Mouse (Mus musculus): Measurements from ENCODE around the gene Uck1.
A peak's percentile ranks its signal among the peaks of the same experiment; 100 is the strongest.

The Uck1 gene

DNA sequence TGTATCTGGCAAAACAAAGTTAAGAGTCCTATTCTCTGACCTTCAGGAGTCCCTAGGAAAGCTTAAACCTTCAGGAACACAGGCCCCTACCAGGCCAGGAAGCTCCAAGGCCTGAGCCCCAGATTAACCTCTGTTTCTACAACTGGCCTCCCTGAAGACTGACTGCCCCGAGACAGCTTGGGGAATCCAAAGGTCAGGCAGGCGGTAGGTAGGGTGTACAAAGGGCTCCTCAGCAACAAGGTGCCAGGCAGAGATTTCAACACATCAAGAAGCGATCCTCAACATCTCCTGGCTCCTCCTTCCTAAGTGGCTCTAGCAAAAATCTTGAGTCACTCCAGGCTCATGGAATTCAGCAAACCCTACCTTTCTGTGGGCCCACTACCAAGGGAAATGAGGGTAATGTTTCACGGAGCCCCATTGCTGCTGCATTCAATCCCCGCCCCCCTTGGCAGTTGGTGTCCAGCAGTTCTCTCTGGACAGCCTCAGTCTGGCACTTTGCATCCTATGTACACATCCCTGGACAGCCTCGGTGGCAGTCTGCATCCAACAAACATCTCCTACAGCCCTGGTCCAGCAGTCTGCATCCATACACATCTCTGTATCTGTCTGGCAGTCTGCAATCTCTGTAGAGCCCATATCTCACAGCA lies 949 bp downstream of the Uck1 start:
- DNase-seq (ENCODE audit: low spot score): no peak

DNA sequence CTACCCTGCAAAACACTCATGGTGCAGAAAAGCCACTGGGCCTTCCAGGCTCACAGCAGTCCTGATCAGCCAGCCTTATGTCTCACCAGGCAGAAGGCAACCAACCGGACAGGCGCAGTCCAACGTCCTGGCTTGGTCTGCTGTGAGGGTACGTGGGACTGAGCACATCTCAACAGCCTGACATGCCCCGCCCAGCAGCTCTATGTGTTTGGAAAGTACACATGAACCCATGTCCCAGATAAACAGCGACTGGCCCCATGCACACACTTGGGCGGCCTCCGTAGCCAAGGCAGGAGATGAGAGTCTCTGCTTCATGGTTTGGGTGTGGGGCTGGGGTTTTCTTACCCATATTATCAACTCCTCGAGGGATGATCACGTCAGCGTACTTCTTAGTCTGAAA lies 3.7 kb downstream of the Uck1 start:
- DNase-seq (ENCODE audit: low spot score): no peak

DNA sequence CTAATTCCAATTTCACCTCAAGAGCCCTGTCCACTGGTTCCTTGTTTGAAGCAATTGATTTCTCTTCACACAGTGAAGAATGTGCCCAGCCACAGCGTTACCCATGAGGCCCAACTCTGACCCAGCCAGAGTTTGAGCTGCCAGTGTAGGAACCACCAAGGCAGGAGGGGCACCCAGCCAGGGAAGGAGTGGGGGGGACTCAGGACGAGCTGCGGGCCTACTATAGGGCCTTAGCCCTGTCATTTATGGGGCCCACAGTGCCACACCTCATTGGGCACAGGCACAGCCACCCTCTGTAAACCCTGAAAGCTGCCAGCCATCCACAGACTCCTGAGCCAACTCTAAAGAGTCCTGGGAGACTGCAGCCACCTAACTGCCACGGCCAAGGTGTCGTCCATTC lies 5.4 kb downstream of the Uck1 start:
- no peak for DNase-seq (ENCODE audit: low spot score)

DNA sequence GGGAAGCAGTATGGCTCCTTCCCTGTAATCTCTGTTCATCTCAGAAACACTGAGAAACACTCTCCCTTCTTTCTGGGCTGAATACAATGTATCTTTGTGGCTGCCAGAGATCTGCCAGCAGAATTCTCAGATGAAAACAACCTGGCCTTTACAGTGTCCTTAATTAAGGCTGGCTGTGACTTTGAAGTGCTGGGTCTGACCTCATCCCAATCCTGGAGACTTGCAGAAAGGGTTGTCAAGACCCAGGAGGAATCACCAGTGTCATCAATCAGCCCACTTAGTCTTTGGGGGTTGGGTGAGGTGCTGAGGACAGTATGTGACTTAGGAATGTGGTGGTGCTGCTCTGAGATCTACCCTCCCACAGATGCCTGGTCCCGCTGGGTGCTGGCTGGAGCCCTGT lies 6.6 kb downstream of the Uck1 start:
- no peak for DNase-seq (ENCODE audit: low spot score)

DNA sequence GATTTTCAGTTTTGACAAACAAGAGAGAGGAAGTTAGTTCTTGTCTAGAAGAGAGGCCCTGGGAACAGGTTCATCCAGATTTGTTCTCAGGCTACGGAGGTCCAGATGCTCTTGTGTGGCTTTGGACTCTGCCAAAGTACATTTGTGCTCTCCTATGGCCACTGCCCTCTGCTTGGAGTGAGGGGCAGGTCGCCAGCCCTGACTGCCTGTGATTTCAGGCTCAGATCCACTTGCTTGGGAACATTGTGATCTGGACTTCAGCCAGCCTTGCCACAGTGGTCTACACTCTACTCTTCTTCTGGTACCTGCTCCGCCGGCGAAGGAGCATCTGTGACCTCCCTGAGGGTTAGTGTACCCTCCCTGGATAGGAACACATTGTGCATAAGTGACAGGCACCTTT lies 7.3 kb downstream of the Uck1 start:
- peak; percentile 51 for DNase-seq (ENCODE audit: low spot score)

DNA sequence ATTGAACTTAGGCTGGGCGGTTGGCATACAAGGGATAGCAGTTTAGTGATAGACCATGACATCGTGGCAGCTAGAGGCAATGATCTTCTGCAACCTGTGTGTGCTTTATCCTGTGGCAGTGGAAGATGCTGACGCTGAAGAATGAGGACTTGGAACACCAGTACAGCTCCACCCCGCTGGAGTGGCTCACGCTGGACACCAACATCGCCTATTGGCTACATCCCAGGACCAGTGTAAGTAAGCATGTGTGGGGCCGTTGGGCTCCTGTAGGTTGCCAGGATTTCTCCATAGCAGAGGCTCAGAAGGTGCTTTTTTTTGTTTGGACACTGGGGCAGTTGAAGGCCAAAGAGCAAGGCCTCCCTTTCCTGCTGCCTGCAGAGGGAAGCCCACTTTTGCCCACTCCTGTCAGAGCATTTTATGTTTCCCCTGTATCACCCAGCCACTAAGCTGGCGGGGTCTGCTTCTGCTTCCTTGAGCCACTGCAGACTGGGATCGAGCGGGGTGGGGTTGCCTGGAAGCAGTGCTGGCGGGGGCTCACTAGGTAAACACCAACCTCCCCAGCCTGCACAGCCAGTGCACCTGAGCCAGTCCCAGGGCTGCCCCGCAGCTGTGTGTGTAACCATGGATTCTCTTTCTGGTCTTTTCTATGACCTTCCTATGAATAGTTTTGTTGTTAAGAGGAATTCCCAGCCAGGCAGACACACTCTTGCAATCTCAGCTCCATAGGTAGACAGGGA lies 8.0 kb downstream of the Uck1 start:
- DNase-seq (ENCODE audit: low spot score): no peak

DNA sequence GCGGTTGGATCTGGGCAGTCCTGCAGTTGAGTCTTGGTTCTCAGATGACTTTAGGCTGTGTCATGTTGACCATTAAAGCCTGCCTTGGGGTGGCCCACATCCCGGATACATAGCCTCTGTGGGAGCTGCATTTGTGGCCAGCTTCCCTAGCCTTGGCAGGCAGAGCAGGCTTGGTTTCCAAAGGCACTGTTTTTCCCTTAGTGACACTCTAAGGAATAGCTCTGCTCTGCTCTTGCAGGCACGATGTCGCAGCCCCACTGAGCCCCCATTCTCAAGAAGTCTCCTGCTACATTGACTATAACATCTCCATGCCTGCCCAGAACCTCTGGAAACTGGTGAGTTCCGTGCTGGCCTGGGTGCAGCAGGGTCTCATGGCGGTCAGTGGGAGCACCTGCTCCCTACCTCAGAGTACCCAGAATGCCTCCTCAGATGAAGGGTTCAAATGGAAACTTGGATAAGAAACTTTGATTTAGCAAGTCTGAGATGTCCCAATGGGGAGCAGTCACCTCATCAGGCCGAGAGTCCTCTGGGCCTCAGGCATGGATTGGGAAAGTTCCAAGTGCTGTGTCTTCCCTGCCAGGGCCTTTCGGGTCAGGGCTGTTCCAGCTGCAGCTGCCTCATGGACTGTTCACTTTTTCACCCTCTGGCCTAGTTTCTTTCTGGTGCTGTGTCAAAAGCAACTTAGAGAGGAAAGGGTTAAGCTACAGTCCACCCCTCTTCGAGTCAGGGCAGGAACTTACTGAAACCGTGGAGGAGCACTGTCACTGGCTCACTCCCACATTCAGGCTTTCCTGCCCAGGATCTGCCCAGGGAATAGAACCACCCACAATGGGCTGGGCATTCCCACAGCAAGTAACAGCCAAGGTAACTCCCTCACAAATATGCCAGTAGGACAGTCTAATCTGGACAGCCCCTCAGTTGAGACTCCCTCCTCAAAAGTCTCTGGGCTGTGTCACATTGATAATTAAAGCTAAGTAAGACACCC lies 11.3 kb downstream of the Uck1 start:
- no peak for DNase-seq (ENCODE audit: low spot score)

DNA sequence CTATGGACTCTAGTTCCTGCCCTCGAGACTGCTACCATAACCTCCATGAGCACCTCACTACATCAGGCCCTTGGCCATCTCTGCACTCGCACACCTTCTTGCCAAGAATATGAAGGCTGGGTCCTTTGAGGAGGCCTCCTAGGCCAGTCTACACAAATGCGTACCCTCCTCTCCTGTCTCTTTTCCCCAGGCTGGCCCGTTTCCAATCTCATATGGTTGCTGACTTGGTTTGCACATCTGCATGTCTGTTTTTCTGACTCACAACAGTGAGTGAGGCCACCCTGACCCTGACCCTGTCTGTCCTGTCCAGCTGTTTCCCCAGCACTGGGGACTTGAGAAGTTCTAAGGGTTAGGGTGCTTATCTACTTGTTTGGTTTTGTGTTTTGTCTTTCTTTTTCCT lies 13.2 kb downstream of the Uck1 start:
- peak; percentile 77 for DNase-seq (ENCODE audit: low spot score)

DNA sequence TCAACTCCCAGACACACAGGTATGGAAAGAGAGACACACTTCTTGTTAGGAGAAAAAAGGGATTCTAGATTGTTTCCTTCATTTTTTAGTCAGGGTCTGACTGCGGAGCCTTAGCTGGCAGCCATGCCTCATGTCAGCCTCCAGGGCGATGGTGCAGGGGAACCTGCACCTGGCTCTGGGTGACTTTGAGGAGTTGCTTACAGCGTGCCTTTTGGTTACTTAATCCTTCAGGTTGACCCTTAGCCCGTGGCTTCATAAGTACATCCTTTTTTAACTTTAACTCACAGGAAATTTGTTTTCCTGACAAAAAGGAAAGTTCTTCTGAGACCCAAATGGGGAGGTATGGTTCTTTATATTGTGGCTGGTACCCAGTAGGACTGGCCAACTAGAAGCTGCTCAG lies 17.0 kb downstream of the Uck1 start:
- no peak for DNase-seq (ENCODE audit: low spot score)

DNA sequence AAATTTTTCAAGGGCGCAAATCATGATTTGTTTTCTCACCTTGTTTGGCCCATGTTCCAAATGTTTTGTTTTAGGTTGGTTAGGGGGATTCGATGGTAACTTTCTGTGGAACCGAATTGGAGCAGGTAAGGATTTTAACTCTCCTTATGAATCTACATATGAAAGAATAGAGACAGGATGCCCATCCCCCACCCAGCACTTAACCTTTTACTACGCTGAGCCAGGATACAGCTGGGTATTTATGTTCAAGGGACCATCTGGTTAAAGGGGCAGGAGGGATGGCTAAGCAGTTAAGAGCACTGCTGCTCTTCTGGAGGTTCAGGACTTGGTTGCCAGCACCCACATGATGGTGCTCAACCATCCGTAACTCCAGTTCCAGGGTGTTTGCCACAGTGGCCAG lies 19.4 kb downstream of the Uck1 start:
- no peak for DNase-seq (ENCODE audit: low spot score)

DNA sequence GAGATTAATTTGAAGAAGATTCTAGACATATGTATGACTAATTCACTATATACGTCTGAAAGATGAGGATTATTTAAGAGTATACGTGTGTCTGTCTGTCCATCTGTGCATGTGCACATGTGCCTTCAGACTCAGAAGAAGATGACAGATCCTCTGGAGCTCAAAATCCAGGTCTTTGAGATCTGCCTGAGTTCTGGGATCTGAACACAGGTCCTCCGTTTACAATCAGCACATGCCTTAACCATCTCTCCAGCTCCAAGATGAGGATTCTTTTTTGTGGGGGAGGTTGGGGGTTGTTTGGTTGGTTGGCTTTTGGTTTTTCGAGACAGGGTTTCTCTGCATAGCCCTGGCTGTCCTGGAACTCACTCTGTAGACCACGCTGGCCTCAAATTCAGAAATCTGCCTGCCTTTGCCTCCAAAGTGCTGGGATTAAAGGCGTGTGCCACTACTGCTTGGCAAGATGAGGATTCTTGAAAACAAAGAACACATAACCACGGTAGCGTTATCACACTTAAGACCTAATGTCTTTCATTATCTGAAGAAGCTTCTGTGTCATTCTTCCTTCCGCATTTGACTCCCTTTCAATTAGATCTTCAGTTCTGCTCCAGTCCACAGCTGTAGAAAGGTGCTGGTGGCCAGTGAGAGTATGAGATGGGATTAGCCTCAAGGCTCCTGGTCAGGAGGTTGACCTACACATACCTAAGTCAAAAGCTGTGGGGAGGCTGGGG lies 21.1 kb downstream of the Uck1 start:
- no peak for DNase-seq (ENCODE audit: low spot score)

DNA sequence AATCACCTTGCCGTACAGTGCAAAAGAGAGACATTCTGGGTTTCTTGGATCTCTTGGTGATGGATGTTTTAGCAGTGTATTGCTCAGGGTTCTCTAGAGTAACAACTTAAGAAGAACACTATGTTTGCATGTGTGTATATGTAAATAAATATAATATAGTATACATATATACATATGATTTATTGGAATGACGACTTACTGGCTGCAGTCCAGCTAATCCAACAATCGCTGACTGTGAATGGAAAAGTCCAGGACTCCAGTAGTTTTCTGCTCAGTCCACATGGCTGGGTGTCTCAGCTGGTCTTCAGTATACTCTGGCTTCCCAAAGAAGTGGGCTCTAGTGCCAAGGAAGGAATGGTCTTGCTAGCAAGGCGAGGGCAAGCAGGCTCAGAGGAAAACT lies 22.4 kb downstream of the Uck1 start:
- no peak for DNase-seq (ENCODE audit: low spot score)

DNA sequence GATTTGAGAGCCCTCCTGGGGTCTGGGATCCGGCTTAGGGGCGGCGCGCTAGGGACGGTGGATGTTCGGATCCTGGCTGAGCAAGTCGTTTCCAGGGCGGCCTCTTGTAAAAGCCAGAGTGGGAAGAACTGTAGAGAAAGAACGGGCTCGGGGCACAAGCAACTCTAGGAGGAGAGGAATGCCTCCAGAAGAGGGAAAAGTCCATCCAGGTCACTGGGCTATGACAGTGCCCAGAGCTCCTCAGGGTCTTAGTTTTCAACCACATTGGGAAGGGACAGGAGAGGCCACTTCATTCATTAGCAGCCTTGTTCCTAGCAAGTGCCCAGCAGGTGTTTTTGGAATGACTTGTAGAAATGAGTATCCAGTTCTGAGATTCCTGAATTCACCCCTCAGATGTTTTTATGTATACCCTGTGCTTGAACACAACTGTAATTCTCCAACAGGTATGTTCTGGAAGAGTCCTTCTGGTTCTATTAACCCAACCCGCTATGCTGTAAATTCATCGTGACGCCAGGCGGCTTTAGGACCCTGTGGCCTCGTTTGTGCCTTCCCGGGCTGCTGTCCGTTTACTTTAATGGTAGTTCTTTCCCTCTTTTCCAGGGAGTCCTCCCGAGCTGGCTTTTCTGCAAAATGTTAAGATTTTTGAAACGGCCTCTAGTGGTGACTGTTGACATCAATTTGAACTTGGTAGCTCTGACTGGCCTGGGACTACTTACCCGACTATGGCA lies 23.0 kb downstream of the Uck1 start:
- peak; percentile 52 for DNase-seq (ENCODE audit: low spot score)

DNA sequence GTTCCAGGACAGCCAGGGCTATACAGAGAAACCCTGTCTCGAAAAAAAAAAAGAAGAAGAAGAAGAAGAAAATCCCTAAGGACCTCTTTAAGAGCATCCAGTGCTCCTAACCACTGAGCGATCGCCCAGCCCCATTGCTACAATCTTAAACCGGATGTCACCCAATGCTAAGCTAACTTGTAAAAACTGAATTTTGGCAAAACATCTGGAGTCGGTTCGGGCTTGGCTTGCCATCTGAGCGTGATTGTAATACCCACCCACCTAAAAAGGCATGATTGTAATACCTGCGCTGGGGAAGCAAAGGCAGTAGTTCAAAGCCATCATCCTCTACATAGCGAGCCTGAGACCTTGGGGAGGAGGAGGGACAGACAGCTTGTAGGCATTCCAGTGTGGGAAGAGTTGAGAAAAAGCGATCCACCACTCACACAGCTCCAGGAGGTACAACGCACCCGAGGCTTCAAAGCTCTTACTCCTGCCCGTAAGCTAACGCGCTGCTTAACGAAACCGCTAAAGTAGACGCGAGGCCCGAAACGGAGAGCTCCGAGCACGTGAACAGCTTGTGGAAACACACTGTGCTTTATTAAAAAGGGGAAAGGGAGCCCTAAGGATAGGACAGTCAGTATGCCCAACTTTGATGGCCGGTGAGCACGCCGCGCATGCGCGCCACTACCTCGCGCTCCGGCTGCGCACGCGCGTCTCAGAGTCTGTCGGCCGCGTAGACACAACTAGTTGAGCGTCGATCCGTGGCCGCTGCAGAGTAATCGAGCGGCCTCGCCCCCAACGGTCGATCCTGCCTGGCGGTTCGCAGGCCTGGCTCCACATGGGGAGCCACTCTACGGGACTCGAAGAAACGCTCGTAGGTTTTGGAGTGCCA lies 23.8 kb downstream of the Uck1 start, which contains the start of gene Pomt1:
TSS of gene Pomt1 (plus strand) at position 705 of the 874 bp plus-strand sequence.
- DNase-seq (ENCODE audit: low spot score): peak; percentile 91

DNA sequence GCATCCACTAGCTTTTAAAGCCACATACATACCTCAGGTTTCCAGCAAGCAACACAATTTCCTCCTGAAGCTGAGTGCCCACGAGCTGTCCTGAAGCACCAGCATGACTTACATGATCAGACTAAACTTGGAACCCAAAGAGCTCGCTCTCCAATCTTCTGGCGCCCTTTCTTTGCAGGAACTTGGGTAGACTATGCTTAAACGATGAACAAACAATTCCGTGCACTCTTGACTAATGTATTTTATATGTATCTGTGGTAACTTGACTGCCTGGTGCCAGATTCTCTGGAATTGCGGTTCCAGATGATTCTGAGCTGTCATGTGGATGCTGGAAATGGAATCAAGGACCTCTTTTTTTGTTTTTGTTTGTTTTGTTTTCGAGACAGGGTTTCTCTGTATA lies 24.5 kb downstream of the Uck1 start:
- DNase-seq (ENCODE audit: low spot score): no peak

DNA sequence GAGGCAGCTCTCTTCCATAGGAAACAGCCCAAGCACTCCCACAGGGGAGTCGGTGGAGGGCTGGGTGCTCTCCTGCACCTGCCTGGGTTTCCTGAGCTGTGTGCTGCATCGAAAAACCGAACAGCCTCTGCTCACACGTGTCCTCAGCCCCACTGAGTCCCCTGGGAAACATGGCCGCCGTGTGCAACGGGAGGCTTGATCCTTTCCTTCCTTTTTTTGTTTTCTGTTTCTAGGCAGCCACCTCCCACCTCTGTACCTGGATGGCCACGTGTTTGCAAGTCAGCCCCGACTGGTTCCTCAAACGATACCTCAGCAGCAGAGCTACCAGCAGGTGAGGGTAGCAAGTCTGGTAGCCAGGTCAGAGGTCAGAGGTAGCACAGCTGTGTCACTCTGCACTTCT lies 37.9 kb downstream of the Uck1 start:
- DNase-seq (ENCODE audit: low spot score): no peak

DNA sequence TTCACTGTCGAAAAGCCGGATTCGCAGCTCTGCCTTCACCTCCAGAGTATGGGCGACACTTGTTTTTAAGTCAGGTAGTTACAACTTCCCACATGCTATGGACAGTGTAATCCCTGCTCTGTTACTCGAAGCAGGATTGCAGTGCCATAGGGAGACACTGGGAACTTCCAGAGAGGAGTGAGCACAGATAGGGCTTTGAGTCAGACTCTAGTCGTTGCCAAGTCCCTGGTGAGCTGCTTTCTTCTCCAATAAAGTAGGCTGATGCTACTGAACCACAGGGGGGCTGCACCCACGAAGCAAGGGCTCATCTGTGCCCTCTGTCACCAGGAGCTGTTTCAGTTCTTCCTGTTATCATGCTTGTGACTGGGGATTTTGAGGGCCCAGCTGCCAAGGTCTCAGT lies 38.4 kb downstream of the Uck1 start:
- no peak for DNase-seq (ENCODE audit: low spot score)

DNA sequence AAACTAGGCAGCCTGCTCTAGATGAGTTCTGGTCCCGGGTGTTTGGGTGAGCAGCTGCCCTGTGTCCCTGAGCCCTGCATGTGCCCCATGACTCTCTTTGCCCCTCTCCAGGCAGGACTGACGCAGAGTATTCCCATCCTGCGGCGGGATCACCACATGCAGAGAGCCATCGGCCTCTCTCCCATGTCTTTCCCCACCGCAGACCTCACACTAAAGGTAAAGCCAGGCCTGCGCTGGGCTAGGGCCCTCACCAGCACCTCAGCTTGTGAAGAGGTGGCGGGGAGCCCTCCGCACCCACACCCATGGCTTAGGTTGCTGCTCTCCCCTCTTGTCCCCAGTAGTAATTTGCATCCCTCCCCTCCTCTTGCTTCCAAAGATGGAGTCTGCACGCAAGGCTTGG lies 39.0 kb downstream of the Uck1 start:
- no peak for DNase-seq (ENCODE audit: low spot score)

DNA sequence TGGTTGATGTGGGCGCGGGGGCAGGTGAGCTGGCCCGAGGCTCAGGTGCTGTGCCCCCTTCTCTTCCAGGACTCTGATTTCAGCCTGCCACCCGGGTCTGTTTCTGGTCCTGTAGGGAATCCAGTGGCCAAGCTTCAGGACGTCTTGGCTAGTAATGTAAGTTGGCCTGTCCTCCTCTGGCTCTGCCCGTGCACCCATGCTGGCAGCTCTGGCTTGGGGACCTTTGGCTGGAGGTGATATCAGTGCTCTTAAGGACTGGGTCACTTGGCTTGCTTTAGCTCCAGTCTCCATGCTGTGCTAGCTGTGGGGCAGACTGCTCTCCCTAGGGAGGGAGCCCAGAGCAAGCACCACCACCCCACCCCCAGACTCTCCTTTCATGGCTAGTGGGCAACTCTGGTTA lies 39.9 kb downstream of the Uck1 start:
- no peak for DNase-seq (ENCODE audit: low spot score)

DNA sequence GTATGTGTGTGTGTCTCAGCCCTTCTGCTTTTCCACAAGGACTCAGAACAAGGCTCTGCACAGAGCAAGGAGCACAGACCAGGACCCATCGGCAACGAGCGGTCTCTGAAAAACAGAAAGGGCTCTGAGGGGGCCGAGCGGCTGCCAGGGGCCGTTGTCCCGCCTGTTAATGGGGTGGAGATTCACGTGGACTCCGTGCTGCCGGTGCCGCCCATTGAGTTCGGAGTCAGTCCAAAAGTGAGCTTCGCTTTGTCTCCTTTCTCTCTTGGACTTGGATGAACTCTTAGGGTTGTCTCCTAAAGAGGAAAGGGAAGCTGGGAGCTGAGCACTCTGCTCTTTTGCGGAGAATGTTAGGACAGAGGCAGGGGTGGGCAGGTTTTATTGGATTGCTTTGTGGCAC lies 40.5 kb downstream of the Uck1 start:
- DNase-seq (ENCODE audit: low spot score): no peak
